Mouse (Mus musculus): ENCODE data around the gene Plaa.

Gene Plaa

GRCm38 (mm10) chr4:94556265-94557054, 46.6 kb downstream of the Plaa start, which contains the start of the genes Gm10306 and Caap1:
TSS of gene Gm10306 (plus strand) at chr4:94556546.
TSS of gene Caap1 (minus strand) at chr4:94556796.
- in situ Hi-C loops (cut with MboI; ENCODE audit: unreplicated experiment in 2 of 2), result no loop called here

GRCm38 (mm10) chr4:94554955-94555494, 48.0 kb downstream of the Plaa start:
- in situ Hi-C loops (cut with MboI; ENCODE audit: unreplicated experiment in 2 of 2), result no loop called here

GRCm38 (mm10) chr4:94544321-94544720, 58.7 kb downstream of the Plaa start:
- in situ Hi-C loops (cut with MboI; ENCODE audit: unreplicated experiment in 2 of 2), result no loop called here

- in situ Hi-C loops (cut with MboI; ENCODE audit: unreplicated experiment in 2 of 2), result no loop called here
These were observed 60.0 kb downstream of the Plaa start for GRCm38 (mm10) chr4:94543041-94543440.

- in situ Hi-C loops (cut with MboI; ENCODE audit: unreplicated experiment in 2 of 2), result no loop called here
These were observed 69.8 kb downstream of the Plaa start for GRCm38 (mm10) chr4:94533205-94533604.

GRCm38 (mm10) chr4:94529448-94529847, 73.6 kb downstream of the Plaa start:
- in situ Hi-C loops (cut with MboI; ENCODE audit: unreplicated experiment in 2 of 2), result no loop called here

- in situ Hi-C loops (cut with MboI; ENCODE audit: unreplicated experiment in 2 of 2), result loop anchor here in 1 of 2 experiments (25.0 kb wide), 1 partner anchor 1011 kb away; no protein-coding TSS in a partner anchor
These were observed 79.7 kb downstream of the Plaa start for GRCm38 (mm10) chr4:94523321-94523720.

GRCm38 (mm10) chr4:94517631-94518030, 85.4 kb downstream of the Plaa start:
- in situ Hi-C loops (cut with MboI; ENCODE audit: unreplicated experiment in 2 of 2), result loop anchor here in 1 of 2 experiments (25.0 kb wide), 1 partner anchor 1005 kb away; no protein-coding TSS in a partner anchor

Data from v-Abl transformed pro-B cells (cell line).